Mouse (Mus musculus) adrenal gland, postnatal 14 days (tissue): Measurements from ENCODE around the gene Slc30a3. TPM values are rescaled to one million over a fixed set of nuclear protein-coding genes. Genes with fewer than 3 reads are reported as not detected.
A peak's percentile ranks its signal among the peaks of the same experiment; 100 is the strongest.

Experiments
- DNase-seq: peaks from one replicate; pipeline ENCODE4 v3.0.0; 2021; ENCODE audit warnings: mixed read lengths
- long read RNA-seq, 2 experiments: library from polyadenylated mRNA; stranded (forward); transcript quantifications; one replicate each; pipeline ENCODE4 v2.0.0; 2021
- total RNA-seq: library from RNA; stranded (reverse); gene quantifications from 2 replicates; pipeline ENCODE4 v1.2.3, GENCODE M21; 2021

Slc30a3 gene
- total RNA-seq: 0.49 and 0.74 TPM in 2 replicates
- long read RNA-seq, experiment 1: 0 reads
- long read RNA-seq, experiment 2: 0 reads

GRCm38 (mm10) chr5:31108000-31108490, at the start of gene Slc30a3:
Gene Slc30a3 (minus strand): TSS chr5:31108237.
- DNase-seq: no peak

DNA sequence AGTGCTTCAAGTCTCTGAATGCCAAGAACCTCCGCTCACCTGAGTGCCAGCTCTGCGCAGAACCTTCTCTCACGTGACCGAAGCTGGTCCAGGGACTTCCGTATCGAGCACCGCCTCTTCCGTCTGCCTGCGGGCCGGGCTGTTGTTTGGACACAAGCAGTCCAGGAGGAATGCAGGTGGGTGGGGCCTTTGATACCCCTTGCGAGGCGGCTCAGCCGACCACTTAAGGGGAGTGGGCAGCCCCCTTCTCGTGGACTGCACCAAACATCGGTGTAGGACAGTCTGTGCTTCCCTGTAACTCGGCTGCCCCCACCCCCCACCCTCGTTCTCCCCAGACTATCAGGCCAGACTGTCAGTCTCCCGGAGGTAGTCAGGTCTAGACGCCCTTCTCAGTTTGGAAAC, 46.1 kb upstream of the Slc30a3 start, which contains the start of gene Mpv17:
Gene Mpv17 (minus strand): TSS at position 100 of the 402 bp plus-strand sequence.
- peak; percentile 89 for DNase-seq

DNA sequence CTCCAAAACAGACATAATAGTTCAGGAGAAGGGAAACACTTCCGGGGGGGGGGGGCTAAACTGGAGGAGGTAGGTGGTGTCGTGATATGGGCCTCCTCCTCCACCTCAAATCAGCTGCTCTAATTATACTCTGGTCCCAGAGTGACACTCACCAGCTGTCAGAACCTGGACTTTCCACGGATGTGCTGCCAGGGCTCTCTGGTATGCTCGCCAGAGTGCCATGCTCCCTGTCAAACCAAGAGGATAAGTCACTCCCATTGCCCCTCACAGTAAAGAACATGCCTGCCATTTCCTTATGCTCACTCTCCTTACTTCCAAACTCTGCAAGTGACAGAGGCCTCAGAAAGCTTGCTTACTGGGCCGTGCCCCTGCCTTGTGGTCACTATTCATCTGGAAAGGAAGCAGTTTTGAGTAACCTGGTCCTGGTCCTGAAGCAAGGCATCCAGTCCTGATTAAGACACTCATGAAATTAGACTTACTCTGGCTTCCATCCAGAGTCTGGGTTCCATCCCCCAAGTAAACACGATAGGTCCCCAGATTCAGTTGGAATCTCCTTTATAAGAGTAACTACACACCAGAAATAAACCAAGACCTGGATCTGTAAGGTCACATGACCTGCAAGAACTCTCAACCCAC, 45.6 kb upstream of the Slc30a3 start:
- no peak for DNase-seq

- peak; percentile 58 for DNase-seq
These were observed 43.7 kb upstream of the Slc30a3 start for GRCm38 (mm10) chr5:31151746-31152145.

- DNase-seq: peak; percentile 45
These were observed 41.7 kb upstream of the Slc30a3 start for GRCm38 (mm10) chr5:31149781-31150180.

DNA sequence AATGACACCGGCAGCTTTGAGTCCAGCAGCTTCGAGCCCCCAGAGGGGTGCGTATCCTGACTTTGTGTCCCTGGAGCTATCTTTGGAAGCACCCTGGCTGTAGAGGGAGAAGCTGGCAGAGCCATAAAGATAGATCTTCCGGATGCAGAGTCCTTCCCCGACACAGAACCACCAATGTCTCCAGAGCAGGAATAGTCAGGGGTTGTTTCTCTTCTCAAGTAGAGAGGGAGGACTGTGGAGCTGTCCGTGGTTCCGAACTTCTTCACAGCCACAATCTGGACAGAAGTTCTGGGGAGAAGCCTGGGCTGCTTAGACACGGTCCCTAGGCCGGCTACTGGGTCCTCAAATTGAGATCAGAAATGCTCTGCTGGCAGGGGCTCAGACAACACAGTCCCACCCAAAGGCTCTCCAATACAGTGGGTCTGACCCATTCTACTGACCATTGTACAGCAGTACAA, 31.0 kb upstream of the Slc30a3 start:
- peak; percentile 65 for DNase-seq

DNA sequence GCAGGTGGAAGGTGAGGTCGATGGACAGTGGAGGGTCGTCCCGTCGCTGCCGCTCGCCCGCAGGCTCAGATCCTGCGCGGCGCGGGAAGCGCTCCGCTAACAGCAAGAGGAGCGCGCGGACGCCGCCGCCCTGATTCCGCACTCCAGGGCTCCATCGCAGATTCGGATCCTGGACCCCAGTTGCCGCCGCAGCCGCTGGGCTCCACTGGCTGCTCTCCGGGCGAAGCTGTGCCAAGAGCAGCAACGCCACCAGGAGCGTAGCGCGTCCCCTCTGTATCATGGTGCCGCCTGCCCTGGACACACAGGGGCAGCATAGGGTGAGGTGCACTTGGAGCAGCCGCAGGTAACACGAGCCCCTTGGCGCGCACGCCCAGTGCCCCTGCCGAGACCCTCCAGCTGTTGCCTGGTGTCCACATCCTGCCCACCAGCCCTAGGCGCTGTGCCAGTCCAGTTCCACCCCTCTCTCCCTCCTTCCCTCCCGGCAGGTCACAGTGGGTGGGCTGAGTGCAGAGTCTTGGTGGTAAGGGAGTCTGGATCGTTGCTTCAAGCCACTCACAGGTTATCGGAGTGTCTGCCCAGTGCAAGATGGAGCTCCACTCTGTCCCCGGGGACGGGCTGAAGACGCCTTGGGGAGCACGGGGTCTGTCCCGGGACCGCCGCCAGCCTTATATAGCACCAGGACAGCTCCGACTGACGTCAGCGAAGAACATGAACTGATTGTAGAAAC, 30.4 kb upstream of the Slc30a3 start, which contains the start of gene Ucn:
Gene Ucn (minus strand): TSS at position 589 of the 727 bp plus-strand sequence.
- peak; percentile 25 for DNase-seq

DNA sequence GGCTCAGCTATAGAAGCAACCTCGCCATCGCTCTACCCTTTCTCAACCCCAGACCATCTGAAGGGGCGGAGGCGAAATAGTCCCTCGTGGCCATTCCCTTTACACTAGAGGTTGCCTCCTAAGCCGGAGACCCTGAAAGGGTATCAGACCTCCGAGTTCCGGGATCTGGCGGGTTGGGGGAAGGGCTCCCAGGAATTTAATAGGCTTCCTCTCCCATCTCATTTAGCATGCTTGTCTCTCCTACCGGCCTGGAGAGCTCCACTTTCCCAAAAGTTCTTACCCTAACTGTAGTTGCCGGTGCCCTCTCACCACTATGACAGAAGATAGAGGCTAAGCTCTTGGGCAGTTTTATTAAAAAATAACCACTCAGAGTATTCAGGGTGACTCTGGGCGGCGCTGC, 29.6 kb upstream of the Slc30a3 start:
- DNase-seq: no peak

- no peak for DNase-seq
These were observed 28.8 kb upstream of the Slc30a3 start for GRCm38 (mm10) chr5:31136730-31137424.

DNA sequence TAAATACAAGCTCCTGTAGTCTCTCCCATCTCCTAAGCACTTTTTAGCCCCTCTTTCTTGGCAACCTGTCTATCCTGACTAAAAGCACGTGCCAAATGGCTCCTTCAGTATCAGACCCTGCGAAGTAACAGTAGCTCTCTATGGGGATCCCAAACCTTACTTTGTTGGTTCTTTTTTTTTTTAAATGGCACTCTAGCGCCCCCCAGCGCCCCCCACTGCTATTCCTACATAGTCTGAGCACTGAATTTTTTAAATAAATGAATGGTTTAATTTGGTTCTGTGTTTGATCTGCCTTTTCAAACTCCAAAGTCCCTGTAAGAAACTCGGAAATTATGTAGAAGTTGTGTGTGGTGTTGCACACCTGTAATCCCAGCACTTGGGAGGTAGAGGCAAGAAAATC, 18.0 kb upstream of the Slc30a3 start:
- DNase-seq: no peak

DNA sequence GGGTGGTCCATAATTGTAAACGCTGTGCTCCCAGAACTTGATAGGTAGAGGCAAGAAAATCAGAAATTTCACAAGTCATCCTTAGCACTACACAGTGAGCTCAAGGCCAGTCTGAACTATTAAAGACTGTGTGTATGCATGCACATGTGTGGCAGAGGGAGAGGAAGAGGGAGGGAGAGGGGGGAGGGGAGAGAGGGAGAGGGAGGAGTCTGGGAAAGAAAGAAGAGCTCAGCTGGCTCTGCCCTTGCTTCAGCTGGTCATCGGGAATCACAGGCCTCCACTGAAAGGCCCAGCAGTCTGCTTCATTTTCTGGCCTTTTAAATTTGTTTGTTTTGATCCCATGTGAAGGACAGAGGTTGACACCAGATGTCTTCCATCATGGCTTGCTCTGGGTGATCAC, 15.4 kb upstream of the Slc30a3 start:
- DNase-seq: no peak

DNA sequence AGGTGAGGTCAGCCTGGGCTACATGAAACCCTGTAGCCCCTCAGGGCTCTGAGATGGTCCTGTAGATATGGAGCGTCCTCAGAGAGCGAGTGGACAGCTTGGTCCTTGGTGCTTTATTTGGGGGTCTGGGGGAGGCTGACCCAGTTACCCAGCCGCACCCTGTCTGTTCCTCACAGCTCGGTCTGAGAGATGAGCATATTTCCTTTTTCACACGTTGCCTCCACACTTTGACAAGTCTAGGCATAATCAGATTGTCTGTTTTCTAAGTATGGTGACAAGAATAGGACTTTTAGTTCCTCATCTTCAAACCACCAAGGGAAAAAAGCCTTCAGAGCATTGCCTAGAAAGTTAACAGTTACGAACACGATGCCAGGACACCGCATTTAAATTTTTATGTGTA, 13.1 kb upstream of the Slc30a3 start:
- no peak for DNase-seq

GRCm38 (mm10) chr5:31116912-31117311, 8.9 kb upstream of the Slc30a3 start:
- DNase-seq: no peak

GRCm38 (mm10) chr5:31116354-31116753, 8.3 kb upstream of the Slc30a3 start, which contains the start of gene Trim54:
Gene Trim54 (plus strand): TSS chr5:31116712.
- no peak for DNase-seq

DNA sequence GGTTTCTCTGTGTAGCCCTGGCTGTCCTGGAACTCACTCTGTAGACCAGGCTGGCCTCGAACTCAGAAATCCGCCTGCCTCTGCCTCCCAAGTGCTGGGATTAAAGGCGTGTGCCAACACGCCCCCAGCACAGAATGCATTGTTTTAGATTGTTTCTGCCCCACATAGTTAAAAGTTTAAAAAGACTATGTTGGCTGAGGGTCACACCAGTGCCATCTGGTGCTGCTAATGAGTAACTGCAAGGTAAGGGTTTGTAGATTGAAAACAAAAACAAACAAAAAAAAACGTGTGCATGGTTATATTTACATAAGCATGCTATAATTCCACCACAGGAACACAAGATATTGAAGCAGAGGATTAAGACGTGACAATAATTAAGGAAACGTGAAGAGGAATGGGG, 2.7 kb upstream of the Slc30a3 start:
- DNase-seq: no peak

DNA sequence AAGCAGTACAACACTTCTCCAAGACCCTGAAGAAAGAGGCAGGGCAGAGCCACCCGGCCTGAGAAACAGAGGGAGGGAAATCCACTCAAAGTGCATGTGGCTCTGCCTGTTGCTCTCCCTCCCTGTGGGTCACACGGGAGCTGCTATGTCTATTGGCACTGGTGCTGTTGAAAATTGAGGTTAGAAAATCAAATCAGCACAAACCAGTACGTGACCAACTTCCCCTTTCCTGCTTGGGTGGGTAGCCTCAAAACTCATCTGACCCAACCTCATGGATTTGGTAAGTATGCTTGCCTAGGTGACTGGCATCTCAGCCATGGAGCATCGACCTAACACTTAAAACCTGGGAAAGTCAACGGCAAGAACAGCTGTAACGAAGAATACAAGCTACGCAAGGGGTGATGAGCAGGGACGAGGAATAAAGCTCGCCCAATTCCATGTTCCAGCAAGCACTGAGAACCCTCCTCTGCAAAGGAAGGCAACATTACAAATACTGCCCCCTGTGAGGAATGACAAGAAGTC, 2.2 kb downstream of the Slc30a3 start, which contains the start of gene Dnajc5g:
Gene Dnajc5g (plus strand): TSS at position 472 of the 522 bp plus-strand sequence.
- DNase-seq: no peak

DNA sequence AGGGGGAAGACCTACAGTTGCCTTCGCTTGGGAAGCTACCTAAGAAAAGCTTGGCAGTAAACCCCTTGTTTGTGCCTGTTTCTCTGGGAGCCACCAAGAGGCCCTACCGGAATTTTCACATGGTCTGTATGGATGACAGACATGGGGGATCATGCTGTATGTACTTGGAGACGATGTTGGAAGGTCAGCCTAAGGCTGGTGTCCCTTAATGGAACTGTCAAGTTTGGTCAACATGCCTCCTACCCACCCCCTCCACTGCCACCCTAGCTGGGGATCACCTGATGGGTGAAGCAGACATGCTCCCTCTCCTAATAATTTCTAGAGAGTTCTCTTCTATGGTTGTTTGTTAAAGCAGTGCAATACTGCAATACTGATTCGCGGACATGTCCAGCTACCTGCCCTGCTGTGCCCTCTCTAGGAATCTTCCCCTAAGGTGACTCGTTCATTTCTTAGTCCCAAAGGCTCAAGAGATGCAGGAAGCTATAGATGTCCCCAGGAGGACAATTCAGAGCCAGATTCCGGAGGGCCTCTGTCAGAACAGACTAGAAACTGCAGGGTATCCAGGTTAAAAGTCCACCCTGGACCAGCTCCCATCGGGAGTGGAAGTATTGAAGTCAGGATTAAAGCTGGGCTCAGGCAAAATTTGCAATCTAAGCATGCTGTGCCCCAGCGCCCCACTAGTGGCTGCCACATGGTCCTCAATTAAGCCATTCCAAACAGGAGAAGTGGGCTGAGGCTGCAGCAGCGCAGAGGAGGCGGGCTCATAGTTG, 12.1 kb downstream of the Slc30a3 start:
- DNase-seq: no peak

DNA sequence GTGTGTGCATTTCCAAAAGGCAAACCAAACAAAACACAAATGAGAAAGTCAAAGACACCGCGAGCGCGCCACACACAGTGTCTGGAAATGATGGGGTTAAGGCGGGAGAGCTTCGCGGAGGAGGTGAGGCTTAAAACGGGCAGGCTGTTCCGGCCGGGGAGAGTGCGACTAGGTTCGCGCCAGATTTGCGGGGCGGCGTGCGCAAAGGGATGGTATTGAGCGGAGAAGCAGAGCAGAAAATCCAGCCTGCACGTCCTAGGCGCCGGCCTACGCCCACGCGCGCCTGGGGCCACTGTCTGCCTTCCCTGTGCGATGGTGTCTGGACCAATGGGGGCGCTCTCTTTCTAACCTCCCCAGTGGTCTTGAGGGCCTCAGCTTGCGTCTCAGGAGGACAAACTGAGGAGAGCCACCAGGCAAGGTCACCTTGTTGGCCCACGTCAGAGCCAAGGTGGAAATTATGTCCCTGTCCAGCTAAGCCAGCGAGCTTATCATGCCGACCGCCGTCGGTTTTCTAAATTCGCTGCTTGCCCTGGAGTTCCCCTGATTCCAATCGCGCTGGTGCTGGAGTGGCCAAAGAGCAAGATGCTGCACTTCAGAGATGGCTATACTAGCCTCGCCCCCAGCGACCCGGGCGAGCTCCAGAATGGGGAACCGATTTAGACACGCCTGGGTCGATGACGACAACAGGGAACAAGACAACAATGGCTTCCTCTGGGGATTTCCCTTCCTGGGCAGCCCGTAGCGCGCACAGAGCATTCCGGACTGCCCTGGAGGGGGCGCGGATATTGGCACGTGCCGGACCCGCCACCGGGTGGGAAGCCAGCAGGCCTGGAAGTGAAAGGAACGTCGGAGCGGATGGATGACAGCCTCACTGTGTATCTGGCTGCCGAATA, 13.0 kb downstream of the Slc30a3 start:
- DNase-seq: peak; percentile 73

DNA sequence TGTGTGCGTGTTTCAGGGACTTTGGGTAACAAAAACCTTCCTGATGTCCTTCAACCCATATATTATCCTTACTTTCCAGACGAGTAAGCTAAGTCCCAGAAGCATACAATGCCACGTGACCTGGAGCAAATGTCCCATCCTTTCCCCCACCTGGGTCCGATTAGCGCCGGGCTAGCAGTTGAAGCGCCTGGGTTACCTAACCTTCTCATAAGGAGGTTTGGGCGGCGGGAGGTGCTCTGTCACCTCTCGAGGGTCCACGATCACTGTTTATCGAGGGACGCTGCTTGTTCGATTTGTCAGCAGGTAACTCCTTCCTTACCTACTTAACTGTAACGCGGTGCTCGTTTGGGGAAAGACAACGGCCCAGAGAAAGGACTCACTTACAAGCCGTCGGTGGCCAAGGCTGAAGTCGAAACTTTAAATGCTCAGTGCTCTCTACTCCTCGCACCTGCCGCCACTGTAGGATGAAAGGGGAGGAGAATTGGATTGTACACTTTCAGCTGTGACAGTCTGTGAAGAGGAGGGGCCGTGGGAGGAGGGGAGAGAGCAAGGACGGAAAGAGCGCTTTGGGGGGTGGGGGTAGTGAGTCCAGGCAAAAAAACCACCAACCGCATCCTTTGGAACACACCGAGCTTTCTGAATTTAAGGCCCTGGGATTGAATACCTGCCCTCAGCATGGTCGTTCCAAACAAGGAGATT, 13.8 kb downstream of the Slc30a3 start:
- no peak for DNase-seq
